Mouse (Mus musculus) cerebellum, adult 18-20 months (tissue): ENCODE data around the gene Mypn.

Experiments used
- DNase-seq, 2 experiments: peaks; one replicate each; pipeline ENCODE4 v3.0.0; 2021

Gene Mypn

GRCm38 (mm10) chr10:63153563-63153962 lies 50.2 kb downstream of the Mypn start:
- peak; percentile 68 to 77 for DNase-seq

DNA sequence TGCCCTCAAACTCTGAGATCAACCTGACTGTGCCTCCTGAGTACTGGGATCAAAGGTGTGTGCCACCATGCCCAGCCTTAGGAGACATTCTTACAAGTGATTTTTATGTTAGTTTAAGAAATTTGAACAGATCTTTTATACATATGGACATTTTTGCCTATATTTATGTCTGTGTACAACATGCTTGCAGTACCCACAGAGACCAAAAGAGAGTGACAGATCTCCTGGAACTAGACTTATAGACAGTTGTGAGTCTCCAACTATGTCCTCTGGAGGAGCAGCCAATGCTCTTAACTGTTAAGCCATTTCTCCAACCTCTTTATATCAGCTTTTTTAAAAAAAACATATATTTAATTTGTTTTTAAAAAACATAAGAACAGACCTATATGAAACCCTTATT lies 51.4 kb downstream of the Mypn start:
- DNase-seq = no peak

GRCm38 (mm10) chr10:63142660-63143059 lies 61.1 kb downstream of the Mypn start:
- DNase-seq = no peak

GRCm38 (mm10) chr10:63136436-63136835 lies 67.3 kb downstream of the Mypn start:
- DNase-seq = no peak

- no peak for DNase-seq
Measured at GRCm38 (mm10) chr10:63135680-63136079, 68.1 kb downstream of the Mypn start.

GRCm38 (mm10) chr10:63133326-63133725 lies 70.4 kb downstream of the Mypn start:
- no peak for DNase-seq

DNA sequence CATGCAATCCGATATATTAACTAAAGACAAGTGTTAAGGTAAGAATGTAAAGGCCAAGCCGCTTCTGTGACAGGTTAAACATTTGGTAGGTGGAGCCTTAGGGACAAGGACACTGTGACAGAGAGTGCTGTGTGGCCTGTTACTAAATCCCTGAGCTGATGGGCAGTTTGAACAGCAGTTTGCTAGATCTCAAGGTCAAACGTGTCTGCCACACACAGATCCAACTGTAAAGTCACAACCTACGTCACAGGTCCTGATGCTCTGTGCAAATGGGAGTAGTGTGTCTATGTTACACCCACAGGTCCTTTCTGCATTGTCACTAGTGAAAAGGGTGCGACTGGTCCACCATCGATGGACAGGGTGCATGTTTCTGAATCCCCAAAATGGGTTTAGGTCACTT lies 71.4 kb downstream of the Mypn start:
- no peak for DNase-seq

DNA sequence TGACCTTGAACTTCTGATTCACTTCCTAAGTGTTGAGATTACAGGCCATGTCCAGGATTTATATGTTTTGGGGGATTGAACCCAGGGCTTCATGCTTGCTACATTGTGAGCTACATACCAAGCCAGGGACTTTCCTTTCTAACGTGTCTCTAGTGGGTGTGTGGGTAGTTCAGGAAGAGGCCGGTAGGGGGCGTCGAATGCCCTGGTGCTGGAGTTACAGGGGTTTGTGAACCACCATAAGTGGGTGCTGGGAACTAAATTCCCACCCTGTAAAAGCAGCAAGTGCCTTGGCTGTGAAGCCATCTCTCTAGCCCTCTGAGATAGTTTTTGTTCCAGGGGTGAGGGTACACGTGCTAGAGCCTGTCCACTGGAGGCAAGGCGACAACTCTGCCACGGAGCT lies 73.3 kb downstream of the Mypn start:
- no peak for DNase-seq

DNA sequence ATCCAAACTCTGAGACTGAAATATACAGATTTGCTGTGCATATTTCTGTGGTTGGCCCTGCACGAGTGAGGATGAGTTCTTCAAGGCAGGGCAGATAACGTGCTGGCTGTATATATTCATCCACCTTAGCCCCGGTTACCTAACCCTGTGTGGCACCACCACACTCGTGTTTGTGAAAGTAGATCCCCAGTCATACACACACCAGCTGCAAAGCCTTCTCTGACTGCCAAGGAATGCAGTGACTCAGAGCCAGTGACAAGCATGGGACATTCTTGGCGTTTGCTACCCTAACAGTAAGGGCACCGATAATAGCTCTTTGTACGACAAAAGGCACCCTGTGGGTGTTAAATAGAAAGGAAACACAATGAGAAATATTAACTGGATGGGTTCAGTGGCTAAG lies 75.5 kb downstream of the Mypn start:
- DNase-seq = no peak

- DNase-seq = no peak
Measured at GRCm38 (mm10) chr10:63127156-63127555, 76.6 kb downstream of the Mypn start.

DNA sequence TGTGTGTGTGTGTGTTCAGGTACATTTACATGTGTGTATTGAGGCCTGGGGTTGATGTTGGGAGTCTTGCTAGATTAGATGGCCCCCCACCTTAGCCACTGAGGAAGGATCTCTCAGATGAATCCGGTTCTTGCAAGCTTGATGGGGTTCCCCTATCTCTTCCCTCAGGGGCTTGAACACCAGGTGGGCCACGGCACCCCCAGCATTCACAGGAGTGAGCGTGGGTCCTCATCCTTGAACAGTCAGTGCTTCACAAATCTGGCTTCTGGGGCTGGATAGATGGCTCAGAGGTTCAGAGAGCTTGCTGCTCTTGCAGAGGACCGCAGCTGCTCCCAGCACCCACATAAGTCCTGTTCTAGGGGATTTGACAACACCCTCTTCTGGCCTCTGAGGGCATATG lies 77.6 kb downstream of the Mypn start:
- DNase-seq = no peak

DNA sequence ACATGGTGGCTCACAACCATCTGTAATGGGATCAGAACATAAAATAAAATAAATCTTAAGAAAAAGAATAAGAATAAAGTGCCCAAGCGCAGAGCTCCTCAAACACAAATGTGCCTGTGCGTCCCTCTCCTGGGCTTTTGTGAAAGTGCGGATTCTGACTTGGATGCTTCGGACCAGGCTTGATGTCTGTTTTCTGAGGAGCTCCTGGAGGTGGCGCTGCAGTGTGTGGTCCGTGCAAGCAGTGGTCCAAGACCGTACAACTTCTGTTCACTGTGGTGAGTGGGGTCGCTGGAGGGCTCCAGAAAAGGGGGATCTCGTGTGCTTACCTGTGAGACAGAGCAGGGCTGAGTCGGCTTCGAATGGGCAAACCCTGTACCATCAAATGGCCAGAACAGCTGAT lies 78.4 kb downstream of the Mypn start:
- DNase-seq = no peak

GRCm38 (mm10) chr10:63124016-63124415 lies 79.7 kb downstream of the Mypn start:
- DNase-seq = no peak

DNA sequence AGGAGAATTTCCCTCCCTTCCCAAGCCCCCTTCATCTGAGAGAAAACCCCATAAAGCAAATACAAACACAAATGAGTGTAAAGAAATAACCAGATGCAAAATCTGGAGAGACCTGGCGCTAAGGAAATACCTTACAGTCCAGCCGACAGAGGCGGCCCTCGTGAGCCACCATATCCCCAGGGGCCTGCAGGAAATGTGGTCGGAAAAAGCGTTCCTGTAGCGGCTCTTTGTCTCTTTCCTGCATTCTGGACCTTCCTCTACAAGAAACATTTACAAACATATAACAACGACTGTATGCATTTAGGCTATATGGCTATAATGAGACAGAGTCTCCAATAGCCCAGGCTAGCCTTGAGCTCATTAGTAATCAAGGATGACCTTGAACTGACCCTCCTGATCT lies 80.6 kb downstream of the Mypn start:
- no peak for DNase-seq

- DNase-seq = peak in 1 of 2 experiments; percentile 49
Measured at GRCm38 (mm10) chr10:63122516-63122915, 81.2 kb downstream of the Mypn start.

- no peak for DNase-seq
Measured at GRCm38 (mm10) chr10:63121961-63122360, 81.8 kb downstream of the Mypn start.

DNA sequence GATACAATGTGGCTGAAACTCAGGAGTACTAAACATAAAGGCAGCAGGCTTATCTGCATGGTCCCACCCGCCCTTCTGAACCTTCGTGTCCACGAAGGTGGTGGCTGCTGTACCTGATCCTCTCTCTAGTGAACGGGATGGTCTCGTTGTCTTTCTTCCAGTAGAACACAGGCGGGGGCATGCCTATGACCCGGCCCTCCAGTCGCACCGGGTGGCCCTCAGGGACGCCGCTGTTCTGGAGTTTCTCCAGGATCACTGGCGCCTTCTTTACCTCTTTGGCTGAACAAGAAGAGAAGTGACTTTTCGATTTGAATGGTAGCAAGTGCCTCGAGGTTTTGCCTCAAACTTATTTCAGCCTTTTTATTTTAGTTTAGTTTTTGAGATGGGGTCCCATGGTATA lies 83.8 kb downstream of the Mypn start:
- DNase-seq = no peak

DNA sequence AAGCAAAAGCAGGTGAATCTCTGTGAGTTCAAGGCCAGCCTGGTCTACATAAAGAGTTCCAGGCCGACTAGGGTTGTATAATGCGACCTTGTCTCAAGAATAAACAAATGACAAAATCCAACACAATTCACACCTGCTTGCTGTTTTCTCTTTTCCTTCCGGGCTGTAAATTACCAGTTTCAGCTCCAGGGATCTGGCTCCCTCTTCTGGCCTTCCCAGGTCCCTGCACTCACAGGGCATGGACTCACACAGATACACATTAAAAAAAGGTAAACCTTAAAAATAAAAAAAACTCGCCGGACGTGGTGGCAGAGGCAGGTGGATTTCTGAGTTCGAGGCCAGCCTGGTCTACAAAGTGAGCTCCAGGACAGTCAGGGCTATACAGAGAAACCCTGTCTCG lies 86.2 kb downstream of the Mypn start:
- DNase-seq = no peak

DNA sequence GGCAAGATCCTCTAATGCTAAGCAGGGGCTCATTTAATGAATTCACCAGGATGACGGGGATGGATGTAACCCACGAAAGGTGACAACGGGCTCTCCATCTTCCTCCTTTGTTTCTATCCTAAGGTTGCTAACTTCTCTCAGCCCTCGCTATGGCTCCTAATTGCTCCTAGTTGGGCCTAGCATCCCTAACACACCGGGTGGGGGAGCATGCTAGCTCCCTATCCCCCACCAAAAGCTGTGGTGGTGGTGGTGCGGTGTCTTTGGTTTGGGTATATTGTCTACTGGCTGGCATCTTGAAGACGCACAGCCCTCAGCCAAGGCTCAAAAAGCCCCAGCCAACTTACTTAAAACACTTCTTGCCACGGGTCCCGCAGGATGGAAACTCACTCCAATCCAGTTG lies 87.4 kb downstream of the Mypn start:
- no peak for DNase-seq

- no peak for DNase-seq
Measured at GRCm38 (mm10) chr10:63115881-63116280, 87.9 kb downstream of the Mypn start.

DNA sequence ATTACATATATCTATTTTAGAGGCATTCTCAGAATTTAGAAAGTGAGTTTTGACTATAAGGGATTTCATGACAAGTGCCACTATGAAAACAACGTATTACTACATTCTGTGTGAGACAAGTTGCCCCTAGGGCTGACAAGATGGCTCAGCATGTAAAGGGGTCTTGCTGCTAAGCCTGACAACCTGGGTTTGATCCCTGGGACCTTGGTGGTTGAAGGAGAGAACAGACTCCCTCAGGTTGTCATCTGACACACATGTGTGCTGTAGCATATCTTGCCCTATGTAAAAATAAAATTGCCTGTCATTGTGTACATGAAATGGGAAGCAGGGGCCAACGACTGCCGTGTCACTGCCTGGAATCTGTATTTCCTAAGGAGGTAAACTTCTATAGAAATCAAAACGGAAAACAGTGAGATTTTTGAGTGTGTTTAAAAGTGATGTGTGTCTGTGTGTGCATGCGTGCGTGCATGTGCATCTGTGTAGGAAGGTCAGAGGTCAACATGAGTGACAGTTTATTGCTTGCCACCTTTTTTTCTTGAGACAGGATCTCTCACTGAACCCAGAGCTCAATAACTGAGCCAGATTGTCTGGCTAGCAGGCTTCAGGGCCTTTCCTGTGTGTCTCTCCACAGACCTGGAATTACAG lies 89.9 kb downstream of the Mypn start:
- no peak for DNase-seq

- DNase-seq = peak in 1 of 2 experiments; percentile 45
Measured at GRCm38 (mm10) chr10:63113027-63113604, 90.6 kb downstream of the Mypn start.

GRCm38 (mm10) chr10:63100657-63101056 lies 103.1 kb downstream of the Mypn start:
- DNase-seq = no peak

- peak; percentile 90 to 94 for DNase-seq
Measured at GRCm38 (mm10) chr10:63099941-63100562, 103.7 kb downstream of the Mypn start.

DNA sequence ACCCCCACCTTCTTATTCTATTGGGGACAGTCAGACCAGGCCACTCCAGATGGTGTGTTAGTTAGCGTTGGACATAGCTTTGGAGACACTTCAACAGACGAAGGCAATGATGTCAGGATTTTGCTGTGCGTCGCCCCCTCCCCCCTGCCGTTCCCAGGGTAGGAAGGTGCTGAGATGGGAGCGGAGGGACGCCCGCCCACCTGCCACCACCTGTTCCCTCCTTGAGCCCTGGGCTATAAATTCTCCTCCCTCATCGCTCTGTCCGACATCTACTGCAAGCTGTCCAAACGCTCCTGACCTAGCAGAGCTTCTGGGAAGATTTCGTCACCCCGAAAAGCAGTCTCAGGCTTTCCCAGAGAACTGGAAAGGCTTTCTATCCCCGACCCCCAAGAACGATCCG lies 104.2 kb downstream of the Mypn start, which contains the start of gene Atoh7:
TSS of gene Atoh7 (plus strand) at position 131 of the 400 bp plus-strand sequence.
- peak; percentile 89 to 91 for DNase-seq
